Mouse (Mus musculus) limb, embryonic 12.5 days (tissue): ENCODE measurements at regions not wholly inside any gene's neighbourhood (a gene's known extent, or its start where the extent isn't known, plus 50 kb on each side); places are given as distances from the start of the nearest gene placed in this dataset.

Experiments
- ATAC-seq: fragments of 200-750 bp; cut with Nextera tagmentation; 2 replicates; pipeline ENCODE4 v1.8.0; 2017; ENCODE audit warnings: low read depth, moderate TSS enrichment; ENCODE audit not compliant: insufficient number of reproducible peaks, insufficient read depth, low FRiP score, low TSS enrichment
- H3K27ac ChIP-seq: fragments of 300-500 bp; sonication (generic); 2 replicates; pipeline ENCODE4 v1.5.1; 2016; ENCODE audit warnings: mild to moderate bottlenecking, moderate library complexity
- H3K27me3 ChIP-seq: fragments of 300-500 bp; sonication (generic); 2 replicates; pipeline ENCODE4 v1.6.1; 2016; ENCODE audit warnings: mild to moderate bottlenecking, moderate library complexity
- H3K36me3 ChIP-seq: fragments of 300-500 bp; sonication (generic); 2 replicates; pipeline ENCODE4 v1.6.1; 2016; ENCODE audit warnings: mild to moderate bottlenecking, moderate library complexity
- H3K4me1 ChIP-seq: fragments of 300-500 bp; sonication (generic); replicated peaks from 2 replicates; pipeline ENCODE4 v1.6.1; 2016
- H3K4me2 ChIP-seq: fragments of 300-500 bp; sonication (generic); 2 replicates; pipeline ENCODE4 v1.6.1; 2016; ENCODE audit warnings: mild to moderate bottlenecking, moderate library complexity
- H3K4me3 ChIP-seq: fragments of 300-500 bp; sonication (generic); replicated peaks from 2 replicates; pipeline ENCODE4 v1.5.1; 2016; ENCODE audit warnings: mild to moderate bottlenecking
- H3K9ac ChIP-seq: fragments of 300-500 bp; sonication (generic); replicated peaks from 2 replicates; pipeline ENCODE4 v1.6.1; 2016; ENCODE audit warnings: mild to moderate bottlenecking, moderate library complexity
- H3K9me3 ChIP-seq: fragments of 300-500 bp; sonication (generic); 2 replicates; pipeline ENCODE4 v1.6.1; 2016; ENCODE audit warnings: mild to moderate bottlenecking, moderate library complexity
- WGBS: fragments of 180-500 bp; shearing (Covaris S2); methylation state at CpG from one replicate; pipeline ENCODE4 v1.1.7; 2016; 5-methylcytosine and 5-hydroxymethylcytosine counted together

DNA sequence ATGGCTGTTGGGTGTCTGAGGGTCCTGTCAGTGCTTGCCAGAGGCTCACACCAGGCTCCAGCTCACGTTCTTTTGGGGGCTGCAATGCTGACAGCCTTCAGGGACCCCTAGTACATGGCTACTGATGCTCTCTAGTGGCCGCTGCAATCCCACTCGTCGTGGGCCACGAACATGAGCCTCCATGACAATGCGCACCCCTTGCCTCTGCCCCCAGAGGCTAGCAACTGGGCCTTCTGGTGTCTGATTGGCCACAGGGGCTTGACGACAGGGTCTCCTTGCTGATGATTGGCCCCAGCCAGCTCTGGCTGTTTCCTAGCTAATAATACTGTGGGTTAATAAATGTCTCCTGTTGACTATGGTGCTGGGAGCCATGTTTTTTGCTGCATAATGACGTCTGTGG is 61.1 kb downstream of the Rtl1 start:
- Histone ChIP-seq H3K27ac (peak overlapping the region; percentile 59; the same call in 1 of the 2 replicates), H3K36me3 (peaks cover 3% of the 10 kb centered on the region), H3K4me3 (no peak overlapping the region)

DNA sequence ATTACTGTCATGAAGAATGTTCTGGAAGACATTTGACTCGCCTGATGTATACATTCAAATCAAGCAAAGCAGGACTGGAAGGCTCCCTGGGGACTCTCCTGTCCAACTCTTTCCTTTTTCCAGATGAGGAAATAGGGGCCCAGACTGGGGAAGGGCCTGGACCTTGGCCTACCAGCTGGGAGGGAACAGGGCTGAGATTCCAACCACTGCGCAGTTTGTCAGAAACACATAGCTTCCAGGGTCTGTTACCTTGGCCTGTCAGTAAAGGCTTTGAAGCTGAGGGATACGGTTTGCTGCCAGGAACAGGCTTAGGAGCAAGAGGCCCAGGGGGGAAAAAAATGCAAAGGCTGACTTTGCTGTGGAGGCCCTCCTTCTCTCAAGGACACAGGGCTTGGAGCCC is 61.5 kb downstream of the Rtl1 start:
- H3K4me1 ChIP-seq = peaks cover 5% of the 10 kb centered on the region; the same call in 1 of the 2 replicates
- no peak for ATAC-seq
- peaks cover 61% of the 10 kb centered on the region for H3K9me3 ChIP-seq
- H3K4me2 ChIP-seq = no peak overlapping the region
- WGBS = 70% methylated on average over 3 of the region's 3 CpGs
- peaks cover 2% of the 10 kb centered on the region for H3K36me3 ChIP-seq
- no peaks in the 10 kb centered on the region for H3K27me3 ChIP-seq
- H3K27ac ChIP-seq = peak overlapping the region; percentile 59; the same call in 1 of the 2 replicates
- no peak overlapping the region for H3K4me3 ChIP-seq
- H3K9ac ChIP-seq = no peak overlapping the region

More for the DNA sequence above, 61.1 kb downstream of the Rtl1 start:
- Histone ChIP-seq H3K27me3 (no peaks in the 10 kb centered on the region), H3K9ac (no peak overlapping the region), H3K9me3 (peaks cover 61% of the 10 kb centered on the region), H3K4me2 (no peak overlapping the region), H3K4me1 (peaks cover 5% of the 10 kb centered on the region; the same call in 1 of the 2 replicates)
- WGBS = 82% methylated on average over 8 of the region's 8 CpGs
- no peak for ATAC-seq

DNA sequence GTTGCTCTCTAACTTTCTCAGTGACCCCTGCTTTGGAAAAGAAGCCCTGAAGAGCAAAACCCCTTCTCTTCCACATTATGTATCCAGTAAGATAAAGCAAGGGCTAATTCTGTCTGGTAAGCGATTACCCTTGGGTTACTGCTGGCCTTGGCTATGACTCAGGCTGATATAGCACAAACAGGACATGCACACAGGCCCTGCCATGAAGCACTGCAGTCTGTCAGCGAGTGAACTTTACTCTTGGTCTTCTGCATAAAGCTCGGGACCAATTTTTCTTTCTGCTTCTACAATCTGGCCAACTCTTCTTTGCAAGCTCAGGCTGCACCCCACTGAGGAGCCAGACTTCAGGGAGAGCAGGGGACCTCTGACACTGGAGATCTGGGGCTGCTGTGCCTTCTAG is 63.6 kb downstream of the Rtl1 start:
- Histone ChIP-seq H3K4me2 (no peak overlapping the region), H3K4me3 (no peak overlapping the region), H3K36me3 (no peaks in the 10 kb centered on the region), H3K27me3 (no peaks in the 10 kb centered on the region), H3K9ac (no peak overlapping the region), H3K4me1 (peaks cover 15% of the 10 kb centered on the region), H3K27ac (no peak overlapping the region), H3K9me3 (peaks cover 41% of the 10 kb centered on the region)
- no peak for ATAC-seq
- 80% methylated on average over 3 of the region's 3 CpGs for WGBS

DNA sequence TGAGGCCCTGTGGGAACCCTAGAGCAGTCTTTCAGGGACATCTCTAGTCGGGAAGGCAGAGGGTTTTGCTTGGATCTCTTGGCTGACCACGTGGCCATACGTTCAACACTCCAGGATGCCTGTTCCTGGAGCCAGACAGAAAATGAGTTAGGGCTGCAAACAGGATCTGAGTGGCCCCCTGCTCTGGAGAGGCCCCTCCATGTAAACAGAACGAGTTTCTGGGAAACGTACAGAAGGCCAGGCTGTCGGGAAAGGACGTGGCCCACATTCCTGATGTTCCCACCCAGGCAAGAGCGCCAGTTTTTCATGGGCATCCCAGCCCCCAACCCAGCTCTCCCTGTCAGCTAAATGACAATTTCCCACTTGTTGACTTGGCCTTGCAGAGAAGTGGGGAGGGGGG is 67.7 kb downstream of the Rtl1 start:
- H3K4me2 ChIP-seq = no peak overlapping the region

DNA sequence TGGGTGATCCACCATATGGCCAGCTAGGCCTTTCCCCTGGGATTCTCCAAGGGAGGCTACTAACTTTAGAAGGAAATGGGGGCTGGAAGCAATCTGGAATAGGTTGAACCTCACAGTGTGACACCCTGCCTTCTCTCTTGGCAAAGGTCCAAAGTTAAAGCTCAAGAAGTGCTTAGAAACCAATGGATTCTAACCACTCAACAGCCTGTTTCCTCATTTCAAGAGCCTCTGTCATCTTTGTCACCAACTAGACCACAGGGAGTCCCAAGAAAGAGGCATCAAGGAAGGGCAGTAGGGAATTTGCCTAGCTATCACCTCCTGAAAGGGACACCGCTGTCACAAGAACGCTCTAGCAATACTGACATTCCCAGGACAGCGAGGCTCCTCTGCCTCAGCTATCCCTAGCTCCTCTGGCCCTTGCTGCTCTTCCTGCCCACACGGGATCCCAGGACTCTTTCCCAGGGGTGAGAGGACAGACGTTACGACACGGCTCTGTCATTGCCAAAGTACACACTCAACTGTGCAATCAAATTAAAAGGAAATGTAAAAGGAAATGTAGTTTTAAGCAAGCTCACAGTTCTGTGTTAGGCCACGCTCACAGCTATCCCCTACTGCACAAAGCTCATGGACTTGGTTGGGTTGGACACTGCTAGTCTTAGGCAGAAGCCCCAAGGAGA is 68.6 kb downstream of the Rtl1 start:
- Histone ChIP-seq H3K27ac (no peak overlapping the region), H3K27me3 (no peaks in the 10 kb centered on the region), H3K9ac (no peak overlapping the region), H3K9me3 (peaks cover 46% of the 10 kb centered on the region), H3K4me1 (peaks cover 32% of the 10 kb centered on the region), H3K4me2 (no peak overlapping the region), H3K4me3 (no peak overlapping the region), H3K36me3 (peaks cover 8% of the 10 kb centered on the region; the same call in 1 of the 2 replicates)
- ATAC-seq = no peak
- WGBS = 76% methylated on average over 8 of the region's 8 CpGs

More for the DNA sequence above, 67.7 kb downstream of the Rtl1 start:
- Histone ChIP-seq H3K27ac (no peak overlapping the region), H3K9me3 (peaks cover 39% of the 10 kb centered on the region), H3K9ac (no peak overlapping the region), H3K36me3 (0 out of 2 replicates have a peak, but pooled peaks cover 4% of the 10 kb centered on the region), H3K4me1 (peaks cover 32% of the 10 kb centered on the region), H3K4me3 (no peak overlapping the region), H3K27me3 (no peaks in the 10 kb centered on the region)
- WGBS = 45% methylated on average over 8 of the region's 8 CpGs
- no peak for ATAC-seq

DNA sequence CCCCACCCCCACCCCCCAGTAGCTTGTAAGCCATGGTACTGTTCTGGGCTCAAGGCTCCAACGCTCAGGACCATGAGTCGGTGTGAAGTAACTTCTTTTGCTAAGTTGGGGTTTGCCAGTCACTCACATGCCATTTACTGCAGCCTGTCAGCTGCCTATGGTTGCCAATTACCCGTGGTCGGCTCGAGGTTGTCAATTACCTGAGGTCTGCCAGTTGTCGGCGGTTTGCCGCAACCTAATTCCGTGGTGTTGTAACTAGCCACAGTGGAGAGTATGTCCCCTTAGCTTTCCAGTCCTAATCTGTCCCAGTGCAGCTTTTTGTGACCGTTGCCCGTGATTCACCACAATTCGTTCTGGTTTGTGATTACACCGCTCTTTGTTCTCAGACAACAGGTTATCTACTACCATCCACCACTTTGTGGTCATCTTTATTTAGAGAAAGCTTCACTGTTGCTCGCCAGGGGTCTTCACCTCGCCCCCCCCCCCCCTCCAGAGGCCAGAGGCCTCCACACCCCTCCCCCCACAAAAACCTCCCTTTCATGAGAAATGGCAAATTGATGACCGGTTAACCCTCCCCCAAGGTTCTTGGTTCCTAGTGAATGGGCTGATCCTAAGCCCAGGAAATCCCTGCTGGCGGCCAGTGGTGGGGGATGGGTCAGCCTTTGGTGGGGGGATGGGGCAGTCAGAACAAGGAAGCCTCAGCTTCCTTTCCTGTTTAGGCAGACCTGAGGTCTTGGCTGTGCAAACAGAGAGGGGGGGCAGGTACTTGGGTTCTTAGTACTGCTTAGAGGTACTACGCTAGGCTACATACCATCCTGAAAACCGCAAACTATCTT is 69.7 kb downstream of the Rtl1 start:
- no peak overlapping the region for H3K4me2 ChIP-seq
- H3K4me3 ChIP-seq = no peak overlapping the region
- peaks cover 54% of the 10 kb centered on the region for H3K9me3 ChIP-seq
- H3K27ac ChIP-seq = no peak overlapping the region
- 48% methylated on average over 19 of the region's 19 CpGs for WGBS
- no peaks in the 10 kb centered on the region for H3K27me3 ChIP-seq
- peaks cover 8% of the 10 kb centered on the region; the same call in 1 of the 2 replicates for H3K36me3 ChIP-seq
- ATAC-seq = no peak
- no peak overlapping the region for H3K9ac ChIP-seq
- peaks cover 32% of the 10 kb centered on the region for H3K4me1 ChIP-seq

DNA sequence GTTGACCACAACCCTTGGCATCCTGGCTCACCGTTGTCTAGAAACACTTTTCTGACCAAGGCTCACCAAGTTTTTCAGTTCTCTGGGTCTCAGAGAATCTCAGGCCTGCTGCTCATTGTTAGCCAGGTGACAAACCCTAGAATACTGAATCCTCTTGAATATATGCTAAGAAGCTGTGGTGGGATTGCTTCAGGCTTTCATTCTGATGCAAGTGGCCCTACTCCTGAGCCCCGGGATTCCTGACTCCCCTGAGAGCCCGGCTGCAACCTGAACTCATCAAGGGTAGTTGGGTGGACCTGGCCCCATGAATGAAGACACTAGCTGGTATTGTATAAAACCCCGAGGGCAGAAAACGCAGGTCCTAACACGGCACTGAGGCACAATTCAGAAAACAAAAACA is 70.6 kb downstream of the Rtl1 start:
- H3K9ac ChIP-seq = no peak overlapping the region
- H3K36me3 ChIP-seq = peaks cover 8% of the 10 kb centered on the region; the same call in 1 of the 2 replicates
- ATAC-seq = no peak
- peaks cover 54% of the 10 kb centered on the region for H3K9me3 ChIP-seq
- H3K27ac ChIP-seq = no peak overlapping the region
- peaks cover 27% of the 10 kb centered on the region for H3K4me1 ChIP-seq
- H3K4me2 ChIP-seq = no peak overlapping the region
- no peak overlapping the region for H3K4me3 ChIP-seq
- no peaks in the 10 kb centered on the region for H3K27me3 ChIP-seq
- WGBS = 54% methylated on average over 6 of the region's 6 CpGs

DNA sequence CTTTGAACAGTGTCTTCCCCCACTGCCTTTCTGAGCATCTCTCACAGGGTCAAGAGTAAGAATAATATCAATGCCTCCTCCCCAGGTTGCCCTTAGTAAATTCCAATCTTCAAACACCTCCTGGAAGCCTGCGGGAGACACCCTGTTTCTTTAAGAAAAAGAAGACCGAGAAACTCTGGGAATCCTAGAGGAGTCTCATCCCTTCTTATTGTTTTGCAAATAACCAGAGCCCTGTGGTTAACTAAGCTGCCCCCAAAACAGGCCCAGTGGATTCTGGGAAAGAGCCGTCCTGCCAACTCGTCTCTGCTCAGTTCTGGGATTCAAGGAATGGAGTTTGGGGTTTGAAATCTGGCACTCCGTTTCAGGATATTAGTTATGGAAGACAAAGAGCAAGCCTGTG is 71.2 kb downstream of the Rtl1 start:
- peak overlapping the region; percentile 60; the same call in 1 of the 2 replicates for H3K4me2 ChIP-seq
- no peaks in the 10 kb centered on the region for H3K27me3 ChIP-seq
- WGBS = 63% methylated on average over 5 of the region's 5 CpGs
- H3K36me3 ChIP-seq = peaks cover 8% of the 10 kb centered on the region; the same call in 1 of the 2 replicates
- no peak overlapping the region for H3K9ac ChIP-seq
- H3K9me3 ChIP-seq = peaks cover 54% of the 10 kb centered on the region
- H3K4me3 ChIP-seq = no peak overlapping the region
- H3K27ac ChIP-seq = no peak overlapping the region
- no peak for ATAC-seq
- peaks cover 28% of the 10 kb centered on the region for H3K4me1 ChIP-seq

DNA sequence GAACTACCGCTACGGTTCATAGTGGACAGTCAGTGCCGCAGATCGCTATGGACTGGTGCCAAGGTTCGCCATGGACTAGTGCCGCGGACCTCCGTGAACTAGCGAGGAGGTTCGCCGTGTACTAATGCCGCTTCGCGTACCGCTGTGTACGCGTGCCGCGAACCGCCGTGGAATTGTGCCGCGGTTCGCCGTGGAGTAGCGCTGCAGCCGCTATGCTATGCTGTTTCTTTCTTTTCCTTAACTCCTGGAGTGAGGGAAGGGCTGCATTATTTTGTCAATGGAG is 71.9 kb downstream of the Rtl1 start:
- Histone ChIP-seq H3K4me3 (peak overlapping the region; percentile 34), H3K27me3 (no peaks in the 10 kb centered on the region), H3K4me1 (peaks cover 36% of the 10 kb centered on the region), H3K36me3 (peaks cover 8% of the 10 kb centered on the region; the same call in 1 of the 2 replicates), H3K9me3 (peaks cover 54% of the 10 kb centered on the region), H3K27ac (no peak overlapping the region), H3K4me2 (peak overlapping the region; percentile 60), H3K9ac (peak overlapping the region; percentile 47)
- no peak for ATAC-seq
- WGBS = 47% methylated on average over 27 of the region's 27 CpGs

DNA sequence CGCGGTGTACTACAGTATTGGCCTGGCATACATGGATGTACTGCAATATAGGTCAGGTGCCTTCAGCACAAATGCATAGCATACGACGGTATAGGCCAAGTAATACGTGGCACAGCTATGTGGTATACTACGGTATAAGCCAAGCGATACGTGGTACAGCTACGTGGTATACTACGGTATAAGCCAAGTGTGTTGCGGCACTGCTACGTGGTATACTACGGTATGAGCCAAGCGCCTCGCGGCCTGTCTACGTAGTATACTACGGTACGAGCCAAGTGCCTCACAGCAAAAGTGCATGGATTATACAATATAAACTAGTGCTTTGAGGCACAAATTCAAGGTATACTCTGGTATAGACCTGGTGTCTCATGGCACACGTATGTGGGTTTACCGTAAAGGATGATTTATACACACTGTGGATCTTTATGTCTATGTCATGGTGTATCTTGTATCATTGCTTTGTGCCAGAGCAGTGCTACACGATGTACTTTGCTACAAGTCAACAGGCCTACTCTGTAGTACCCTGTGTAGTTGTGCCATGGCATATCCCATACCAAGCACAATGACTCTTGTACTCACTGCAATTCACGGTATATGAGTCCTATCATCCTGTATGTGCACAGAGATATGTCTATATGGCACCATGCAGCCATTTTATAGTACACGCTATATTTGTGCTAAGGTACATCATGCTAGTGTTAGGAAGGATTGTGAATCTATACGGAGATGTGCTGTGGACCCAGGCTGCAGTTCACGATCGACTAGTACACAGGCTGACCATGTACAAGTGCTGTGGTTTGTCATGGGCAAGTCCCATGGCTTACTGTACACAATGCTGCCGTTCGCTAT is 72.5 kb downstream of the Rtl1 start:
- no peak overlapping the region for H3K27ac ChIP-seq
- 49% methylated on average over 29 of the region's 29 CpGs for WGBS
- peak; percentile 38; the same call in 1 of the 2 replicates for ATAC-seq

DNA sequence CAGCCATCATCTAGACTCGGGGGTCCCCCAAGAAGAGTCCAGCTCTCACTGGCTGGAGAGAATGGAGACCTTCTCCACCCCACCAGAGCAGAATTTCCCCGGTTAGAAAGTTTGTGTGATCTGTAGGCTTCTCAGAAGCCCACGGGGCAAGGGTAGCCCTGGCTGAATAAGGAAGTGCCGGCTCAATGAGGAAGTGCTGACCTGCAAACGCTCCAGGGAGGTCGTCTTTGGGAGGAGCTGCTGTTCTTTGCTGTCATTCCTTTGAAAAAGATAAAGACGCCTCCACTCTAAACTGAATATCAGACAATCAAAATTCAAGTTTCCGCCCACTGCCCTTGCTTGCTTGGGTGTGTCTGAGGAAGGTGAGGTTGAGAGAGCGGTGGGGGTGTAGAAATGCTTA is 73.0 kb downstream of the Dlk1 start:
- peaks cover 25% of the 10 kb centered on the region for H3K4me1 ChIP-seq
- H3K27me3 ChIP-seq = no peaks in the 10 kb centered on the region
- peaks cover 49% of the 10 kb centered on the region for H3K9me3 ChIP-seq
- no peak overlapping the region for H3K9ac ChIP-seq
- WGBS = 62% methylated on average over 9 of the region's 9 CpGs
- no peak overlapping the region for H3K4me3 ChIP-seq
- no peak overlapping the region for H3K27ac ChIP-seq
- no peak for ATAC-seq
- H3K36me3 ChIP-seq = peaks cover 8% of the 10 kb centered on the region; the same call in 1 of the 2 replicates
- no peak overlapping the region for H3K4me2 ChIP-seq

More for the DNA sequence above, 72.5 kb downstream of the Rtl1 start:
- Histone ChIP-seq H3K27me3 (no peaks in the 10 kb centered on the region), H3K4me2 (peak overlapping the region; percentile 60), H3K4me3 (peak overlapping the region; percentile 34), H3K4me1 (peaks cover 39% of the 10 kb centered on the region), H3K9ac (peak overlapping the region; percentile 47; the same call in 1 of the 2 replicates), H3K9me3 (peaks cover 54% of the 10 kb centered on the region), H3K36me3 (peaks cover 8% of the 10 kb centered on the region; the same call in 1 of the 2 replicates)
